Mouse (Mus musculus) kidney, postnatal 0 days (tissue): ENCODE measurements at regions not wholly inside any gene's neighbourhood (a gene's known extent, or its start where the extent isn't known, plus 50 kb on each side); places are given as distances from the start of the nearest gene placed in this dataset.

ENCODE experiments used
- ATAC-seq: fragments of 200-750 bp; cut with Nextera tagmentation; replicated peaks from 2 replicates; pipeline ENCODE4 v1.8.0; 2017; ENCODE audit warnings: low read depth, moderate number of reproducible peaks, moderate TSS enrichment, moderate library complexity; ENCODE audit not compliant: low FRiP score
- DNase-seq: peaks from one replicate; pipeline ENCODE4 v3.0.0-alpha.2; 2016; ENCODE audit warnings: low spot score
- H3K27ac ChIP-seq: fragments of 300-500 bp; sonication (generic); 2 replicates; pipeline ENCODE4 v1.5.1; 2014; ENCODE audit warnings: mild to moderate bottlenecking
- H3K27me3 ChIP-seq: fragments of 300-500 bp; sonication (generic); 2 replicates; pipeline ENCODE4 v1.6.1; 2014; ENCODE audit warnings: low read length, mixed read lengths; ENCODE audit not compliant: insufficient read depth
- H3K36me3 ChIP-seq: fragments of 300-500 bp; sonication (generic); 2 replicates; pipeline ENCODE4 v1.6.1; 2014; ENCODE audit warnings: low read length, mixed read lengths; ENCODE audit not compliant: insufficient read depth
- H3K4me1 ChIP-seq: fragments of 300-500 bp; sonication (generic); replicated peaks from 2 replicates; pipeline ENCODE4 v1.6.1; 2014; ENCODE audit warnings: antibody characterized with exemption, low read length, mixed read lengths; ENCODE audit not compliant: insufficient read depth
- H3K4me2 ChIP-seq: fragments of 300-500 bp; sonication (generic); 2 replicates; pipeline ENCODE4 v1.6.1; 2014; ENCODE audit warnings: mild to moderate bottlenecking, low read length, moderate library complexity, mixed read lengths
- H3K4me3 ChIP-seq: fragments of 300-500 bp; sonication (generic); replicated peaks from 2 replicates; pipeline ENCODE4 v1.5.1; 2014; ENCODE audit warnings: low read depth, low read length
- H3K9ac ChIP-seq: fragments of 300-500 bp; sonication (generic); 2 replicates; pipeline ENCODE4 v1.6.1; 2014; ENCODE audit warnings: low read depth, low read length
- H3K9me3 ChIP-seq: fragments of 300-500 bp; sonication (generic); replicated peaks from 2 replicates; pipeline ENCODE4 v1.6.1; 2016; ENCODE audit warnings: low read length, inconsistent platforms, mixed read lengths
- CTCF ChIP-seq: IDR thresholded peaks from 2 replicates; pipeline ENCODE4 v1.5.1; 2016; ENCODE audit warnings: antibody characterized with exemption, low read depth, mild to moderate bottlenecking, moderate library complexity
- WGBS: fragments of 180-500 bp; shearing (Covaris S2); extraction: QIAGEN DNeasy Blood & Tissue Kit; methylation state at CpG from one replicate; pipeline ENCODE4 v1.1.7; 2014; 5-methylcytosine and 5-hydroxymethylcytosine counted together

DNA sequence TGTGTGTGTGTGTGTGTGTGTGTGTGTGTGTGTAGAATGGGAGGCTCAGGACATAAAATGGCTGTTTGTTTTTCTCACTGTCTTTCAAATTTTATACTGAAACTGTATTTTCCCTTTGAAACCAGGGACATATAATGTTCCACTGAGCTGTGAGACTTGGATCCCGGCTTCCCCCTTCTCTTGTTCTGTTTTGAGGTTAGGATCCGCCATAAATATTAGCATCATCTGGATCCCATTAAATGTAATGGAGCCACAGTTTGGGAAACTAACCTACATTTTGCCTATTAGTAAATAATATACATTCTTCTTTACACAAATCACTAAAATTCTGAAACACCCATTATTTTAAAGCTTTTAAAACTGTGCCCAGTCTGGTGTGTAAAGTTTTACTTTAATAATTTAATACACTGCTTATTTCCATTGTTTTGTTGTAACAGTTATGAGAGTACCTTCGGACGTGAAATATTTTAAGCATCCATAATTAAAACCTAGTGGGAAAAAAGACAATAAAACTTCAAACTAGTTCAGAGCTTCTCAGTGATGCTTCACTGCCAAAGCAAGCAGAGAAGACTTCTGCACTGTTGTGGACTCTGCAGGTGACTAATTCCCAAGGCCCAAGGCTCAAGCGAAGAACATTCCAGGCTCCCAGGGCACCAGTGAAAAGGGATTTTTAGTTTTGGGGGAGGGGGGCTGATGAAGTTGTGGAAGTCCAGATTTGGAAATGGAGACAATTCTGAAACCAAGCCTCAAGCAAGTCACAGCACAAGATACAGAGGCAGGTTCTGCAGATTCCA is 684.9 kb downstream of the Fat4 start:
- H3K27ac ChIP-seq: no peak overlapping the region
- no peaks in the 10 kb centered on the region for H3K4me1 ChIP-seq
- H3K9ac ChIP-seq: no peak overlapping the region
- H3K4me2 ChIP-seq: no peak overlapping the region
- no peak for TF ChIP-seq CTCF
- no peak overlapping the region for H3K4me3 ChIP-seq
- DNase-seq (peak; percentile 30), ATAC-seq (no peak)
- no peaks in the 10 kb centered on the region for H3K9me3 ChIP-seq
- H3K36me3 ChIP-seq: no peaks in the 10 kb centered on the region
- WGBS: 64% methylated on average over 5 of the region's 5 CpGs
- H3K27me3 ChIP-seq: no peaks in the 10 kb centered on the region

DNA sequence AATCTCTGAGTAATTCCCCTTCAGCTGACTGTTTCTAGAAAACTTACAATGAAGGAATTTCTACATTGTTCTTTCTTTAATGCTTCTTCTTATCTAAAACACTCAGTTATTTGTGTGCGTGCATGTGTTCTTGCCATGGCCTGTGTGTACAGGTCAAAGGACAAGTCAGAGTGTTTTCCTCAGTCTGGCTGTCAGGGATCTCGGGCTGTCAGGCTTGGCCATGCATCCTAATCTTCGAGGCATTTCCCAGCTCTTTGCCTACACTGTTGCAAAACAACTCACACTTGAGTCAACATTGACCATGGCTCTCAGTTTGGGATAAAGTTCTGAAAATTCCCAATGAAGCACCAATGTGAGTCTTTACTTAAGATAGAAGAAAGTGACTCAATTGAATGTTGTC is 688.5 kb downstream of the Fat4 start:
- H3K4me1 ChIP-seq: no peaks in the 10 kb centered on the region
- no peaks in the 10 kb centered on the region for H3K36me3 ChIP-seq
- H3K4me2 ChIP-seq: no peak overlapping the region
- H3K9ac ChIP-seq: no peak overlapping the region
- H3K27ac ChIP-seq: no peak overlapping the region
- H3K4me3 ChIP-seq: no peak overlapping the region
- no peak for DNase-seq
- ATAC-seq: no peak
- WGBS: 76% methylated on average over 3 of the region's 3 CpGs
- no peaks in the 10 kb centered on the region for H3K27me3 ChIP-seq
- no peaks in the 10 kb centered on the region for H3K9me3 ChIP-seq
- no peak for TF ChIP-seq CTCF

DNA sequence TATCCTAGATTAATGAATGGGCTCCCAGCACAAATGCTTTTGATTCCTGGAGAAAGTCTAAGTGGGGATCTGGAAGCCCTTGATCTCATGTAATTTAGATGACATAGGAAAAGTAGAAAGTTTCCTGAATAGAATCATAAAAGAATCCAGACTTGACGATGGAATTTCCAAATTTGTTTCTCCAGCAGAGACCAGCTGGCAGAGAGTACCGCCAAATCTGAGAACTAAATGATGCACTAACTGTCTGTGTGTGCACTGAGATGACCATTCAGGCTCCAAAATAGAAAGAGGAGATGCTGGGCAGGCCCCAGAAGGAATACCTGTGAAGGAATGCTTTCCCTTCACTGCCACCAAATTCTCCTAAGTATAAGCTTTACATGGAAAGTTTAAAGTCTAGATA is 704.6 kb downstream of the Fat4 start:
- WGBS: 79% methylated on average over 2 of the region's 2 CpGs
- Histone ChIP-seq H3K4me1 (no peaks in the 10 kb centered on the region), H3K36me3 (no peaks in the 10 kb centered on the region), H3K9me3 (no peaks in the 10 kb centered on the region), H3K4me3 (no peak overlapping the region), H3K27ac (no peak overlapping the region), H3K9ac (no peak overlapping the region), H3K4me2 (no peak overlapping the region), H3K27me3 (no peaks in the 10 kb centered on the region)
- ATAC-seq (no peak), DNase-seq (no peak)
- no peak for TF ChIP-seq CTCF

DNA sequence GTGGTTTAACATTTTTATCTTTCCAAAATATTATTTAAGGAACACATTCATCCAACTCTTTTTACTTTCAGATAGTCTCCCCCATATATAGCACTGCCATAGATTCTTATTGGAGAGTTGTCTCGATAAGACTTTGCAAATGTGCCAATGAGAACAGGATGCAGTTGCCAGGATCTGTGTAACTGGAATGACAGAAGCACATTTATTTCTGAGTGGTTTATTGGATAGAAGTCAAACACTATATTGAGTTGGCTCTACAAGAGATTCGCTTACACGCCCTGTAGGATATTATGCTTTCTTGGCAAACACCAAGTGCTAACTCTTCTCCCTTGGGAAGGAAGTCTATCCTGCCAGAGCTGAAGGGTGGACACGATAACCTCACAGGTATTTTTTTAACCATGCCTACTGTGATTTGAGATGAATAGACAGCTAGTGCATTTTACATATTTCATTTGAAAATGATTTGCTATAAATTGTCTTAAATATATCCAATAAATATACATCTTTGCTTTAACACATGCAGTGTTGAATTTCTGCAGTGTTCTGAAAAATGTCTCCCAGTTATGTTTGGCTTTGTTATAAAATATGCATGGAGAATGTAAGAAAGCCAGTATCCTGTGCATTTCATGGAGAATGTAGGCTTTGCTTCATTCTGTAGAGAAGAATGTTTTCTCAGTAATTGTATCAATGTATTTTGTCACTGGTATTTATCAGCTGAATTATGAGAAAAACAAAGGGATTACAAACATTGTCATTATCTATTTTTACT is 705.8 kb downstream of the Fat4 start:
- DNase-seq: no peak
- no peak for ATAC-seq

DNA sequence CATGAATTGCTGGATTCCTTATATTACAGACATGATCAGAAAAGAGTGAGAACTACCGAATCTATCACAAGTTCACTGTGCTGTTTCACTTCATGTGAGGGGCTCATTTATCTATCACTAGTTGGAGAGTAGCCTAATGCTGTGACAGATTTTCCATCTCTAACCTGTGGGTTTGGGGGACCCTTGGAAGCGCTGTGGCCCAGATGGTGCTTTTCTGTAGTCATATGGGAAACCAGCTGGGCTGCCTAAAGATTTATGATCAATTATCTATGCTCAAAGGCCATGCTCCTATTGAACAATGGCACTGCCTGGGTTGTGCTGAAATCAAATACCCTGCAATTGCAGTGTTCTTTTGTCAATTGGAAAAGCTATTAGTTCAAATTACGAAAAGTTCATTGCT is 723.2 kb downstream of the Fat4 start:
- no peak for ATAC-seq

More for the DNA sequence above, 705.8 kb downstream of the Fat4 start:
- no peak overlapping the region for H3K4me2 ChIP-seq
- H3K9ac ChIP-seq: no peak overlapping the region
- no peaks in the 10 kb centered on the region for H3K36me3 ChIP-seq
- 83% methylated on average over 4 of the region's 4 CpGs for WGBS
- H3K9me3 ChIP-seq: no peaks in the 10 kb centered on the region
- no peak for TF ChIP-seq CTCF
- H3K27me3 ChIP-seq: no peaks in the 10 kb centered on the region
- H3K4me1 ChIP-seq: no peaks in the 10 kb centered on the region
- no peak overlapping the region for H3K27ac ChIP-seq
- no peak overlapping the region for H3K4me3 ChIP-seq

DNA sequence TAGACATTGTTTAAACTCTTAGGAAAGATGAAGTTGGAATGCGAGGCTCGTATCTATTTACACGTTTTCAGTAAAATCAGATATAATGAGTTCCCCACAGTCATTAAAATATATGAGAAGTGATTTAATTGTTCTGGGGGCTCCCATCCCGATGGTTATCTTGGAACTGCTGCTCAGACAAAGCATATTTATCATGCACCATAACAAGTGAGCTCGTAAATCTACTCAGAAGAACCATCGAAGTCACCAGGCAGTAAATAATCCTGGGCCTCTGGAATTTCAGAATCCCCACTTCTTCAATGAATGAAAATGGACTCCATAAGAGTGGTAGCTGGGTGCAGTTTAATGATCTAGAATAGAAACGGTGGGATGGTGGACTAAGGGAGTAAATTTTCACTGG is 725.7 kb downstream of the Fat4 start:
- no peaks in the 10 kb centered on the region for H3K36me3 ChIP-seq
- H3K4me1 ChIP-seq: no peaks in the 10 kb centered on the region
- H3K9me3 ChIP-seq: no peaks in the 10 kb centered on the region
- no peak for TF ChIP-seq CTCF
- DNase-seq (peak; percentile 24), ATAC-seq (no peak)
- no peaks in the 10 kb centered on the region for H3K27me3 ChIP-seq
- no peak overlapping the region for H3K9ac ChIP-seq
- 21% methylated on average over 7 of the region's 7 CpGs for WGBS
- H3K27ac ChIP-seq: no peak overlapping the region
- no peak overlapping the region for H3K4me2 ChIP-seq
- H3K4me3 ChIP-seq: no peak overlapping the region

More for the DNA sequence above, 723.2 kb downstream of the Fat4 start:
- no peak for DNase-seq
- H3K4me1 ChIP-seq: no peaks in the 10 kb centered on the region
- no peak overlapping the region for H3K4me3 ChIP-seq
- TF ChIP-seq CTCF: no peak
- no peaks in the 10 kb centered on the region for H3K36me3 ChIP-seq
- H3K27ac ChIP-seq: no peak overlapping the region
- no peaks in the 10 kb centered on the region for H3K9me3 ChIP-seq
- no peak overlapping the region for H3K4me2 ChIP-seq
- no peaks in the 10 kb centered on the region for H3K27me3 ChIP-seq
- 77% methylated on average over 3 of the region's 3 CpGs for WGBS
- no peak overlapping the region for H3K9ac ChIP-seq
